Mouse (Mus musculus): Measurements from ENCODE around the gene Rps17. TPM values are rescaled to one million over a fixed set of nuclear protein-coding genes. Genes with fewer than 3 reads are reported as not detected.

The Rps17 gene
- polyA plus RNA-seq, 1 experiment from 2014 or later, result 1,108 TPM

- 63% methylated on average over 7 of the region's 7 CpGs for WGBS
- ATAC-seq (ENCODE audit: insufficient read depth, low FRiP score, low TSS enrichment) (no peak), DNase-seq (ENCODE audit: low spot score) (no peak)
- Histone ChIP-seq H3K36me3 (ENCODE audit: control insufficient read depth, insufficient read depth, low read length) (no peaks in the 10 kb centered on the region), H3K4me1 (ENCODE audit: control insufficient read depth, insufficient read depth, low read length) (no peaks in the 10 kb centered on the region), H3K9me3 (ENCODE audit: control insufficient read depth, low read length) (no peaks in the 10 kb centered on the region), H3K27me3 (ENCODE audit: control insufficient read depth, insufficient read depth, low read length) (no peaks in the 10 kb centered on the region), H3K4me3 (ENCODE audit: low read depth, low read length) (no peak overlapping the region), H3K9ac (ENCODE audit: low read length) (no peak overlapping the region), H3K27ac (ENCODE audit: low read depth, low read length) (no peak overlapping the region), H3K4me2 (ENCODE audit: low read depth) (no peak overlapping the region)
Measured at GRCm38 (mm10) chr7:81301323-81301722, 43.7 kb downstream of the Rps17 start.

- H3K27ac ChIP-seq (ENCODE audit: low read depth, low read length), result no peak overlapping the region
- no peak overlapping the region for H3K4me2 ChIP-seq (ENCODE audit: low read depth)
- H3K9ac ChIP-seq (ENCODE audit: low read length), result no peak overlapping the region
- H3K4me3 ChIP-seq (ENCODE audit: low read depth, low read length), result no peak overlapping the region
- no peaks in the 10 kb centered on the region for H3K36me3 ChIP-seq (ENCODE audit: control insufficient read depth, insufficient read depth, low read length)
- no peak for ATAC-seq (ENCODE audit: insufficient read depth, low FRiP score, low TSS enrichment)
- no peaks in the 10 kb centered on the region for H3K9me3 ChIP-seq (ENCODE audit: control insufficient read depth, low read length)
- no peaks in the 10 kb centered on the region for H3K4me1 ChIP-seq (ENCODE audit: control insufficient read depth, insufficient read depth, low read length)
- H3K27me3 ChIP-seq (ENCODE audit: control insufficient read depth, insufficient read depth, low read length), result no peaks in the 10 kb centered on the region
- 39% methylated on average over 6 of the region's 6 CpGs for WGBS
- DNase-seq (ENCODE audit: low spot score), result no peak
Measured at GRCm38 (mm10) chr7:81298206-81298605, 46.8 kb downstream of the Rps17 start.

- no peaks in the 10 kb centered on the region for H3K9me3 ChIP-seq (ENCODE audit: control insufficient read depth, low read length)
- H3K4me2 ChIP-seq (ENCODE audit: low read depth), result no peak overlapping the region
- no peak overlapping the region for H3K4me3 ChIP-seq (ENCODE audit: low read depth, low read length)
- no peak overlapping the region for H3K9ac ChIP-seq (ENCODE audit: low read length)
- no peaks in the 10 kb centered on the region for H3K27me3 ChIP-seq (ENCODE audit: control insufficient read depth, insufficient read depth, low read length)
- WGBS, result 88% methylated on average over 2 of the region's 2 CpGs
- H3K4me1 ChIP-seq (ENCODE audit: control insufficient read depth, insufficient read depth, low read length), result no peaks in the 10 kb centered on the region
- ATAC-seq (ENCODE audit: insufficient read depth, low FRiP score, low TSS enrichment) (no peak), DNase-seq (ENCODE audit: low spot score) (no peak)
- no peak overlapping the region for H3K27ac ChIP-seq (ENCODE audit: low read depth, low read length)
- H3K36me3 ChIP-seq (ENCODE audit: control insufficient read depth, insufficient read depth, low read length), result no peaks in the 10 kb centered on the region
Measured at GRCm38 (mm10) chr7:81295169-81295568, 49.9 kb downstream of the Rps17 start.

Other genes starting within 250 kb of the Rps17 start
- not detected in 2 replicates for gene Slc28a1, start 230.5 kb downstream of the Rps17 start, polyA plus RNA-seq (2014; fragmentation: Nextera tagmentation; extraction: Ambion mirVana)
- 3.1 and 3.6 TPM in 2 replicates for gene Pde8a, start 131.7 kb downstream of the Rps17 start, polyA plus RNA-seq (2014; fragmentation: Nextera tagmentation; extraction: Ambion mirVana)
- gene Cpeb1, start 110.2 kb upstream of the Rps17 start, polyA plus RNA-seq (2014; fragmentation: Nextera tagmentation; extraction: Ambion mirVana), result 1.5 and 1.9 TPM in 2 replicates
- 47.6 and 53.0 TPM in 2 replicates for gene Ap3b2, start 148.7 kb upstream of the Rps17 start, polyA plus RNA-seq (2014; fragmentation: Nextera tagmentation; extraction: Ambion mirVana)
- not detected in 2 replicates for gene BC048679, start 153.0 kb upstream of the Rps17 start, polyA plus RNA-seq (2014; fragmentation: Nextera tagmentation; extraction: Ambion mirVana)
- 0.09 and 0.16 TPM in 2 replicates for gene Fsd2, start 221.7 kb upstream of the Rps17 start, polyA plus RNA-seq (2014; fragmentation: Nextera tagmentation; extraction: Ambion mirVana)
- 5.4 and 5.8 TPM in 2 replicates for gene Whamm, start 226.0 kb upstream of the Rps17 start, polyA plus RNA-seq (2014; fragmentation: Nextera tagmentation; extraction: Ambion mirVana)